Mouse (Mus musculus) adrenal gland (tissue): Measurements from ENCODE around the gene Msl2.

Experiments used
- intact Hi-C: fragments of 180-260 bp; cut with DNase I; formaldehyde crosslinking; loops from one replicate; pipeline ENCODE4 v1.15.1; 2025
- long read RNA-seq, 2 experiments: library from polyadenylated mRNA; unstranded; transcript quantifications; one replicate each; pipeline ENCODE4 v2.0.0; 2020; ENCODE audit warnings: borderline replicate concordance in 1 of 2; ENCODE audit not compliant: insufficient replicate concordance in 1 of 2

Gene Msl2
- long read RNA-seq, experiment 1, partial matches to known transcripts: 0 of 1 reads
- long read RNA-seq, experiment 1, other reads (novel, unspliced or antisense): 1 of 1 reads
- long read RNA-seq, experiment 2, partial matches to known transcripts: 0 of 3 reads
- long read RNA-seq, experiment 2, other reads (novel, unspliced or antisense): 3 of 3 reads

DNA sequence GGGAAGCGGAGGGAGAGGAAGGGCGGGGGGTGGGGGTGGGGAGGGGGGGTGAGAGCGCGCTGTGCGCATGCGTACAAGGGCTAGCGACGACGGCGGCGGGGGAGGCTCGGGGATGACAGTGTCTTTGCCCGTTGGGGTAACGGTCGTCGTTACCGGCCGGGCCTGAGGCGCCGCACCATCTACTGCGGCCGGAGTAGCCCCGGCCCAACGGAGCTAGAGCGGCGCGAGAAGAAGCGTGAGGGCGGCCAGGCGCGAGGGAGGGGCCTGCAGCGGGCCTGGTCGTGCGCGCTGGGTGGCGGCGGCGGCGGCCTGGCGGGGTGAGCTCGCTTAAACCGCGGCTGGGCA is at the start of gene Msl2:
Gene Msl2, plus strand, starts transcription at position 115 of the 345 bp plus-strand sequence.
- intact Hi-C loops: loop anchor here (5.0 to 10.0 kb wide), 2 partner anchors 37 to 429 kb away; no protein-coding TSS in a partner anchor

- intact Hi-C loops: no loop called here
Observed at GRCm38 (mm10) chr9:101033761-101034447, 40.0 kb upstream of the Msl2 start.

GRCm38 (mm10) chr9:101034448-101035098 is 39.3 kb upstream of the Msl2 start, which contains the start of gene Pccb:
Pccb (minus strand) TSS chr9:101034898.
- intact Hi-C loops: loop anchor here (5.0 kb wide), 1 partner anchor 38 kb away; the partner anchor contains the start of gene Msl2

DNA sequence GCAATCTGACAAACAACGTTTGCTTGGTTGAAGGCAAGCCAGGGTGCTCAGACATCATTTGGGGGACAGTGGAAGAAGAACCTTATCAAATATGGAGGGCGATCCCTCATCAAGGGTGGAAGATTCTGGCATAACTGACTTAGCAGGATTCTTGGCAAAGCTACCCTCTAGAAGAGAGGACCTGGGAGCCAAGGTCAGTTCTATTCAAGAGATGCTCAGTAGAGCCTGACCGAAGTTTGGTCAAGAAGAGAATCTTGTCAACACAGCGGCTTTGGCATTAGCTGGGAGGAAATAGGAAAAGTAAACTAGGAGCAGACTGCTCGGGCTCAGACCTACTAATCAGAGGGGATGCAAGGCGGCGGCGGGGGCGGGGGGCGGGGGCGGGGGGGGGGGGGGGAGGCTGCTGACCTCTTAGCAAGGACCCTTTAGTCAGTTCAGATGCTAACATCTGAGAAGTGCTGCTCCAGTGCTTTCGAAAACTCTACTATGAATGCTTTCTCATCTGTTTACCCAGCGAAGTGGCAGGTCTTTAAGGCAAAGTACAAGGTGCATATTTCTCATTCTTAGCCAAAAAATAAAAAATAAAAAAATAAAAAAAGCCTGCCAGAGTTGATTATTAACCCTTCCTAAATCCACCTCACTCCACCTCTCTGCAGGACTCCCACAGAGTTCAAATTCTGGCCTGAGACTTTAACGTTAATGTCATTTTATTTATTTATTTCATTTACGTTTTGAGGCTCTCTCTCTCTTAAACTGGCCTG is 37.9 kb upstream of the Msl2 start:
- intact Hi-C loops: loop anchor here (5.0 kb wide), 1 partner anchor 36 kb away; the partner anchor contains the start of gene Msl2

DNA sequence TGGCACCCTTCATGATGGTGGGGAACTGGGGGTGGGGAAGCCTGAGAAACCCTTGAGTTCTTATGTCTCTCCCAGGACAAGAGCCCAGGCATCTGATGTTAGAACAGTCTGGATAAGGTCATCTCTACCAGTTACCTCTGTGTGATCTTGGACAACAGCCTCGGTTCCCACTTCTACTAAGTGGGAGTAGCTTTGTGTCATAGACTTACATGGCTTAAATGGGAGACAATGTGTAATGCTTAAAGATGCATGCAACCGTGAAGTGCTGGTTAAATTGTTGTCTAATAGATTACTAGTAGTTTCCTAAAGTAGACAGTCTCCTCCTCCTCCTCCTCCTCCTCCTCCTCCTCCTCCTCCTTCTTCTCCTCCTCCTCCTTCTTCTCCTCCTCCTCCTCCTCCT is 37.0 kb upstream of the Msl2 start:
- intact Hi-C loops: loop anchor here (5.0 kb wide), 1 partner anchor 35 kb away; the partner anchor contains the start of gene Msl2

DNA sequence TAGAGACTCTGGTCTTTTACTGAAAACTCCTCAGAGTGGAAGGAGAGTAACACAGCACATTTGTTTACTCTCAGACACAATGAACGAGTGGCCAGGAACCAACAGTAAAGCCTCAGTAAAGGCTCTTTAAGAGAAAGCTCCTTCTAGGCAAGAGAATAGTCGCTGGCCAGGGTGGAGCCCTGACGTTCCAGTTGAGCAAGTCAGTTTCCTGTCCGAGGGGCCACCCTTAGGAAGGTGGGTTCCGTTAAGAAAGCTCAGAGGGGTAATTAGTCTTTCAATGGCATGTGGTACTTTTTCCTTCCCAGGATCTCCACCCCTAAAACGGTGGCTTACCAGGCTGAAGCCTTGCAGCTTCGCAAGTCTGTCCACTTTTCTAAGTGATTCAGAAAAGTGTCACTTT is 36.5 kb upstream of the Msl2 start:
- intact Hi-C loops: loop anchor here (5.0 kb wide), 1 partner anchor 35 kb away; the partner anchor contains the start of gene Msl2

- intact Hi-C loops: loop anchor here (5.0 kb wide), 1 partner anchor 34 kb away; the partner anchor contains the start of gene Msl2
Observed at GRCm38 (mm10) chr9:101038634-101039033, 35.3 kb upstream of the Msl2 start.

DNA sequence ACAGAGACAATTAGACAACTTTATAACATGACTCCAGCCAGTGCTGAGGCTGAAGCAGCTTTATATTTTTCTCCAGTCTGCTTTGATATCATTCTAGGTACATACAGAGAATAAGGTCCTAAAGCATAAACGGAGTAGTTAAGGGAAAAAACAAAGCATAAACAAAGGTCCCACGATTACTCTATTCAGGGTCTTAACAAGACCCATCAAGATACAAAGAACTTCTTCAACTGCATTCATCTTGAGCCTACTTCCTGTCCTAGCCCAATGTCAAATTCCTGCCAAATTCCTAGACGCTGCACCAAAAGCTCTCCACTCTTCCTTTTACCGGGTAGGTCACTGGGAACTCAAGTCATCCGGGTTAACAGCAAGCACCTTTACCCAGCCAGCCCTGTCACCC is 32.4 kb upstream of the Msl2 start:
- intact Hi-C loops: no loop called here

DNA sequence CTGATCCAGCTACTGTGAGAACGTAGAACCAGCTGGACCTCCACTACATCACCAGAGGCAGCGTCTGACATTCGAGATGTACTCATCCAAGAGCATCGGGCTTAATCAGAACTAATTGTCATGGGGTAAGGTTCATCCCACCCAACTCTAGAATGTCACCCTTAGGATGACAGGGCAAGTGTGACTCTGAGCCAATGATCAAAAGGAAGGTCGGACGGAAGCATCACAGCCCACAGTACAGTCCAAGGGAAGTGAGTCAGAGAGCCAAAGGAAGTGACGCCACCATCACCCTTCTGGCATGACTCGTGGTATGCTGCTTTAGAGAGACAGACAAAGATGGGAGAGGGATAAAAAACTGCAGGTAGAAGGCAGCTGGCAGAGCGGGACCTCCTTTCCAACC is 31.7 kb upstream of the Msl2 start:
- intact Hi-C loops: no loop called here

- intact Hi-C loops: no loop called here
Observed at GRCm38 (mm10) chr9:101045710-101046338, 28.1 kb upstream of the Msl2 start.

DNA sequence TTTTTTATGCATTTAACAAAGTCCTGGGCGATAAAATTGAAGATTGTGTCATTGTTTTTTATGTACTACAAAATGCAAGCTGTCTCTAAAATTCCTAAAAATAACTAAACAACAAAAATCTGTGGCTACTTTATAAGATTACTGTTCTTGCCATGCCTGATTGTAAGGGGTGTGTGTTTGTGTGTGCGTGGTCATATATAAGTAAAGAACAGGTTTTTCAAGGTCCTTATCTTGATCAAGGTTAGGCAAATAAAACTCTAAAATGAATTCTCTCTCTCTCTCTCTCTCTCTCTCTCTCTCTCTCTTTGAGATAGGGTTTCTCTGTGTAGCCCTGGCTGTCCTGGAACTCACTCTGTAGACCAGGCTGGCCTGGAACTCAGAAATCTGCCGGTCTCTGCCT is 21.9 kb upstream of the Msl2 start:
- intact Hi-C loops: no loop called here

DNA sequence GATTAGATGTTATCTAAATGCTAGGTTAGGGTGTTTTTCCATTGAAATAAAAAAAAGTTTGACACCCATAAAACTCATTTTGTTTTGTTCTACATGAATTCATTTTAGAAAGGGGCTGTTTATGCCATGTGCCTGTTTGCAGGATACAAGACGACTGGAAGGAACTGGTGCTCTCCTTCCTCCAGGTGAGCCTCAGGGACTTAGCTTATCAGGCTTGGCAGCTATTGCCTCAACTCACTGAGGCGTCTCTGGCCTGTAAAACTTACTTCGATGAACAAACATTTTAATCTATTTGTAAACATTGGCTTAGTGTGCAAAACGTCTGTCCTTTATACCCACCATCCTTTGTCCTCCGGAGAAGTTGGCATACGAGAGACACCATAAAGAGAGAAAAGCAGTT is 21.2 kb upstream of the Msl2 start:
- intact Hi-C loops: no loop called here

DNA sequence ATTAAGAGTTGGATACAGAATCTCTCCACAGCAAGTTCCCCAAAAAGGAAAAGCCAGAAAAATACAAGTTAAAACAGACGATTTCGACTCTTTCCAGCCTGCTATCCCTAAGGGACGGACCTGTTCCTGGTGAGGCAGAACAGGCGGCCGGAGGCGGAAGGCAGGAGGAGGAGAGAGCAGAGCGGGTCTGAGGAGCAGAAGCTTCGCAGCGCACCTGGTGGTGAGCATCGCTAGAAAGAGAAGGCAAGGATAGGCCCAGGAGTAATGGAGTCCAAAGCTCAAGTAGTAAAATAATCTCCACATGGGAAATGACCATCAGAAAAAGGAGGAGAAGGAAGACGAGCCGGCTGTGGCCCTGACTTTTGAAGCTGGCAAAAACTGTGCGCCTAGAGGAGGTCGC is 20.6 kb upstream of the Msl2 start:
- intact Hi-C loops: no loop called here

- intact Hi-C loops: no loop called here
Observed at GRCm38 (mm10) chr9:101057156-101057555, 16.7 kb upstream of the Msl2 start.

- intact Hi-C loops: no loop called here
Observed at GRCm38 (mm10) chr9:101061035-101061434, 12.9 kb upstream of the Msl2 start.

- intact Hi-C loops: no loop called here
Observed at GRCm38 (mm10) chr9:101062253-101062780, 11.6 kb upstream of the Msl2 start.

DNA sequence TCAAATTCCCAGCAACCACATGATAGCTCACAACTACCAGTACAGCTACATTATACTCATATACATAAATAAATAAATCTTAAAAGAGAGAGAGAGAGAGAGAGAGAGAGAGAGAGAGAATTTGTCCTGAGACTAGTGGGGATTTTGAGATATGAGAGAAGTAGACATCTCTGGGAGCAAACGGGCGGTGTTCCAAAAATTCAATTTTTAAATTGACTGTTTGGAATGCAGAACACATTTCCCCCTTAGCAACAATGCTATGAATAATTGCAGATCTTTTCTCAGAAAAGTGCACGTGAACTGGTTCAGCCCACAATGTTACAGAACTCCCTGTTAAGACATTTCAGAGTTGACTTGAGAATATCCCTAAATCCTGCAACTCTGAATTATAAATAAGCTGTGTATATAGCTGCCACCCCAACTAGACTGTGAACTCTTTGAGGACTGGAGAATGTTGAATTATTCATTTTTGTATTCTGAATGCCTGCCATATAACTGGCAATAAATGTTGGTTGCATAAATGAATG is 8.8 kb upstream of the Msl2 start:
- intact Hi-C loops: no loop called here

DNA sequence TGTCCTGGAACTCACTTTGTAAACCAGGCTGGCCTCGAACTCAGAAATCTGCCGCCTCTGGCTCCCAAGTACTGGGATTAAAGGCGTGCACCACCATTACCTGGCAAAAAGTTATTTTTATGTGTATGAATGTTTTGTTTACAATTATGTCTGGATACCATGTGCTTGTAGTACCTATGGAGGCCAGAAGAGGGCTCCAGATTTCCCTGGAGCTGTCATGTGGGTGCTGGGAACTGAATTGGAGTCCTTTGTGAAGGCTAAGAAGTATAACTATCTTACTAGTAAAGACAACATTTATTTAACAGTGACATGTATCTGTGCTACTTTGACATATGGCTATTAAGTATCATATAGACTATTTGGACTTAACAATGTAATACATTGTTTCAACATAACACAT is 4.1 kb upstream of the Msl2 start:
- intact Hi-C loops: loop anchor here (5.0 to 10.0 kb wide), 2 partner anchors 32 to 425 kb away; no protein-coding TSS in a partner anchor

DNA sequence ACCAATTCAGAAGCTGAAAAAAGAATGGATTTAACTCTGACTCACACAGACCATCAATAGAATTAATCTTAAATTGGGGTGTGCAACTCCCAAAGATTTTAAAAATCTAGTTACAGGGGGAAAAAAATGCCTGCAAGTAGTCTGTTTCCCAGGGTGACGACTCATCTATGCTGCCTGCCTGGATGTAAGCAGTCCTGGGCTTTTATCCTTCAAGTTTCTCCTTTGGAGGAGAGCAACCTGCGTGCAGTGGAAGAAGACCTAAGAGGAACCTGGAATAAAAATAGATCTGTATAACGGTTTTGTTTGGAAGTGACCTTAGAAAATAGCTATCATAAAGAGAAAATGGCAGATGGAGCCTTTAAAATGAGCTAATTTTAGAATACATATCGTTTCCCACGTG is 1.4 kb upstream of the Msl2 start:
- intact Hi-C loops: loop anchor here (5.0 to 10.0 kb wide), 2 partner anchors 35 to 428 kb away; no protein-coding TSS in a partner anchor
